Mouse (Mus musculus): ENCODE data around the gene Fuk. TPM values are rescaled to one million over a fixed set of nuclear protein-coding genes. Genes with fewer than 3 reads are reported as not detected.

Gene Fuk
- polyA plus RNA-seq, 1 experiment: 0.47 TPM

- H3K9me3 ChIP-seq (ENCODE audit: control insufficient read depth, low read length): no peaks in the 10 kb centered on the region
- H3K36me3 ChIP-seq (ENCODE audit: control insufficient read depth): no peaks in the 10 kb centered on the region
- H3K4me3 ChIP-seq (replicated peaks): no peak overlapping the region
- no peak for TF ChIP-seq GATA1 (IDR thresholded peaks at IDR 0.05; ENCODE audit: low read length)
- TF ChIP-seq TAL1 (IDR thresholded peaks at IDR 0.05; ENCODE audit: low read length): no peak
- peaks cover 15% of the 10 kb centered on the region for H3K4me1 ChIP-seq (ENCODE audit: control insufficient read depth)
- H3K27me3 ChIP-seq (ENCODE audit: control insufficient read depth): no peaks in the 10 kb centered on the region
These were observed 4.4 kb upstream of the Fuk start for GRCm38 (mm10) chr8:110906682-110907081.

GRCm38 (mm10) chr8:110905404-110905803 is 3.1 kb upstream of the Fuk start:
- Histone ChIP-seq H3K9me3 (ENCODE audit: control insufficient read depth, low read length) (no peaks in the 10 kb centered on the region), H3K4me3 (replicated peaks) (no peak overlapping the region), H3K27me3 (ENCODE audit: control insufficient read depth) (no peaks in the 10 kb centered on the region), H3K36me3 (ENCODE audit: control insufficient read depth) (no peaks in the 10 kb centered on the region), H3K4me1 (ENCODE audit: control insufficient read depth) (peaks cover 21% of the 10 kb centered on the region)
- no peak for TF ChIP-seq TAL1 (IDR thresholded peaks at IDR 0.05; ENCODE audit: low read length)
- TF ChIP-seq GATA1 (IDR thresholded peaks at IDR 0.05; ENCODE audit: low read length): no peak

- TF ChIP-seq TAL1 (IDR thresholded peaks at IDR 0.05; ENCODE audit: low read length): no peak
- TF ChIP-seq GATA1 (IDR thresholded peaks at IDR 0.05; ENCODE audit: low read length): no peak
These were observed 284 bp upstream of the Fuk start for GRCm38 (mm10) chr8:110902579-110902965.

GRCm38 (mm10) chr8:110901056-110901455 is 1.2 kb downstream of the Fuk start:
- peaks cover 19% of the 10 kb centered on the region for H3K4me1 ChIP-seq (ENCODE audit: control insufficient read depth)
- TF ChIP-seq TAL1 (IDR thresholded peaks at IDR 0.05; ENCODE audit: low read length) (no peak), GATA1 (IDR thresholded peaks at IDR 0.05; ENCODE audit: low read length) (no peak)

More at GRCm38 (mm10) chr8:110902579-110902965, 284 bp upstream of the Fuk start:
- Histone ChIP-seq H3K36me3 (ENCODE audit: control insufficient read depth) (peaks cover 13% of the 10 kb centered on the region), H3K4me3 (replicated peaks) (peak overlapping the region; percentile 75), H3K4me1 (ENCODE audit: control insufficient read depth) (peaks cover 21% of the 10 kb centered on the region), H3K27me3 (ENCODE audit: control insufficient read depth) (no peaks in the 10 kb centered on the region), H3K9me3 (ENCODE audit: control insufficient read depth, low read length) (no peaks in the 10 kb centered on the region)

GRCm38 (mm10) chr8:110897495-110897894 is 4.8 kb downstream of the Fuk start:
- H3K9me3 ChIP-seq (ENCODE audit: control insufficient read depth, low read length): no peaks in the 10 kb centered on the region
- H3K4me3 ChIP-seq (replicated peaks): no peak overlapping the region
- no peak for TF ChIP-seq GATA1 (IDR thresholded peaks at IDR 0.05; ENCODE audit: low read length)
- no peak for TF ChIP-seq TAL1 (IDR thresholded peaks at IDR 0.05; ENCODE audit: low read length)
- peaks cover 30% of the 10 kb centered on the region for H3K36me3 ChIP-seq (ENCODE audit: control insufficient read depth)
- H3K27me3 ChIP-seq (ENCODE audit: control insufficient read depth): no peaks in the 10 kb centered on the region
- H3K4me1 ChIP-seq (ENCODE audit: control insufficient read depth): peaks cover 20% of the 10 kb centered on the region

More at GRCm38 (mm10) chr8:110901056-110901455, 1.2 kb downstream of the Fuk start:
- Histone ChIP-seq H3K27me3 (ENCODE audit: control insufficient read depth) (no peaks in the 10 kb centered on the region), H3K36me3 (ENCODE audit: control insufficient read depth) (peaks cover 13% of the 10 kb centered on the region), H3K4me3 (replicated peaks) (no peak overlapping the region), H3K9me3 (ENCODE audit: control insufficient read depth, low read length) (no peaks in the 10 kb centered on the region)

GRCm38 (mm10) chr8:110895812-110896211 is 6.5 kb downstream of the Fuk start:
- peaks cover 8% of the 10 kb centered on the region for H3K4me1 ChIP-seq (ENCODE audit: control insufficient read depth)
- H3K27me3 ChIP-seq (ENCODE audit: control insufficient read depth): no peaks in the 10 kb centered on the region
- H3K4me3 ChIP-seq (replicated peaks): no peak overlapping the region
- H3K9me3 ChIP-seq (ENCODE audit: control insufficient read depth, low read length): no peaks in the 10 kb centered on the region
- peaks cover 32% of the 10 kb centered on the region for H3K36me3 ChIP-seq (ENCODE audit: control insufficient read depth)
- TF ChIP-seq GATA1 (IDR thresholded peaks at IDR 0.05; ENCODE audit: low read length) (no peak), TAL1 (IDR thresholded peaks at IDR 0.05; ENCODE audit: low read length) (no peak)

- Histone ChIP-seq H3K4me1 (ENCODE audit: control insufficient read depth) (peaks cover 4% of the 10 kb centered on the region), H3K27me3 (ENCODE audit: control insufficient read depth) (no peaks in the 10 kb centered on the region), H3K9me3 (ENCODE audit: control insufficient read depth, low read length) (no peaks in the 10 kb centered on the region), H3K36me3 (ENCODE audit: control insufficient read depth) (peaks cover 33% of the 10 kb centered on the region), H3K4me3 (replicated peaks) (no peak overlapping the region)
- TF ChIP-seq GATA1 (IDR thresholded peaks at IDR 0.05; ENCODE audit: low read length) (no peak), TAL1 (IDR thresholded peaks at IDR 0.05; ENCODE audit: low read length) (no peak)
These were observed 7.0 kb downstream of the Fuk start for GRCm38 (mm10) chr8:110895254-110895653.

- Histone ChIP-seq H3K27me3 (ENCODE audit: control insufficient read depth) (no peaks in the 10 kb centered on the region), H3K4me3 (replicated peaks) (no peak overlapping the region), H3K9me3 (ENCODE audit: control insufficient read depth, low read length) (no peaks in the 10 kb centered on the region), H3K36me3 (ENCODE audit: control insufficient read depth) (peaks cover 37% of the 10 kb centered on the region), H3K4me1 (ENCODE audit: control insufficient read depth) (peaks cover 4% of the 10 kb centered on the region)
- TF ChIP-seq TAL1 (IDR thresholded peaks at IDR 0.05; ENCODE audit: low read length): no peak
- no peak for TF ChIP-seq GATA1 (IDR thresholded peaks at IDR 0.05; ENCODE audit: low read length)
These were observed 7.4 kb downstream of the Fuk start for GRCm38 (mm10) chr8:110894851-110895250.

- H3K9me3 ChIP-seq (ENCODE audit: control insufficient read depth, low read length): no peaks in the 10 kb centered on the region
- TF ChIP-seq GATA1 (IDR thresholded peaks at IDR 0.05; ENCODE audit: low read length): no peak
- no peak for TF ChIP-seq TAL1 (IDR thresholded peaks at IDR 0.05; ENCODE audit: low read length)
- peaks cover 4% of the 10 kb centered on the region for H3K4me1 ChIP-seq (ENCODE audit: control insufficient read depth)
- no peaks in the 10 kb centered on the region for H3K27me3 ChIP-seq (ENCODE audit: control insufficient read depth)
- H3K4me3 ChIP-seq (replicated peaks): no peak overlapping the region
- H3K36me3 ChIP-seq (ENCODE audit: control insufficient read depth): peaks cover 42% of the 10 kb centered on the region
These were observed 9.4 kb downstream of the Fuk start for GRCm38 (mm10) chr8:110892913-110893312.

- H3K36me3 ChIP-seq (ENCODE audit: control insufficient read depth): peaks cover 48% of the 10 kb centered on the region
- H3K4me3 ChIP-seq (replicated peaks): no peak overlapping the region
- H3K9me3 ChIP-seq (ENCODE audit: control insufficient read depth, low read length): no peaks in the 10 kb centered on the region
- no peaks in the 10 kb centered on the region for H3K27me3 ChIP-seq (ENCODE audit: control insufficient read depth)
- TF ChIP-seq TAL1 (IDR thresholded peaks at IDR 0.05; ENCODE audit: low read length) (no peak), GATA1 (IDR thresholded peaks at IDR 0.05; ENCODE audit: low read length) (no peak)
- H3K4me1 ChIP-seq (ENCODE audit: control insufficient read depth): peaks cover 4% of the 10 kb centered on the region
These were observed 10.2 kb downstream of the Fuk start for GRCm38 (mm10) chr8:110892040-110892439.

Data from erythroblast, embryonic 14.5 days (primary cell).